Mouse (Mus musculus): ENCODE results near the gene Vkorc1l1.
"Not testable (repeated sequence)": the region's sequence is repeated elsewhere in the genome, so short reads cannot be mapped to it uniquely, and the experiment has no call there.

Vkorc1l1 gene

DNA sequence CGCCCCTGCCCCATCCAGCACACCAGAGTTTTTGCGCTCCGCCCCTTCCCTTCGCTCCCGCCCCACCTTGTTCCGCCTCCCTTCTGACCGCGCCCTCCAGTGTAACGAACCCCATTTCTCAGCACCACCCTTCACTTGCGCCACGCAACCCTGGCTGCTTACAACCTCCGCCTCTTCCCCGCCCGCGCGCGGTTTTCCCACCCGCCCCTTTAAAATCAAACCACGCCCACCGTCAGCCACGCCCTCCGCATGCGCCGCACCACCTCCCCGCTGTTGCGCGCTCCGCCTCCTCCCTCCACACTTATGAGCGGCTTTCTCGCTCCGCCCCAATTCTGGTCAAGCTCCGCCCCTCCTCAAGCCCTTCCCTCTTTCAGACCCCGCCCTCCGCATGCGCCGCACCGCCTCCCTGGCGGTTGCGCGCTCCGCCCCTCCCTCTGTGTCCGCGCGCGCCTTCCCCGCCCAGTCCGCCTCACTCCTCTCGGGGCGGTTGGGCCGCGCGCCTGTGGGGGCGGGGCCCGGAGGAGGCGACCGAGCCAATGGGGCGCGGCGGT, at the start of gene Vkorc1l1:
Gene Vkorc1l1, plus strand, starts transcription at position 476 of the 551 bp plus-strand sequence.
- DNase-seq (ENCODE audit: low spot score in 2 of 2) = peak; percentile 94 to 98

DNA sequence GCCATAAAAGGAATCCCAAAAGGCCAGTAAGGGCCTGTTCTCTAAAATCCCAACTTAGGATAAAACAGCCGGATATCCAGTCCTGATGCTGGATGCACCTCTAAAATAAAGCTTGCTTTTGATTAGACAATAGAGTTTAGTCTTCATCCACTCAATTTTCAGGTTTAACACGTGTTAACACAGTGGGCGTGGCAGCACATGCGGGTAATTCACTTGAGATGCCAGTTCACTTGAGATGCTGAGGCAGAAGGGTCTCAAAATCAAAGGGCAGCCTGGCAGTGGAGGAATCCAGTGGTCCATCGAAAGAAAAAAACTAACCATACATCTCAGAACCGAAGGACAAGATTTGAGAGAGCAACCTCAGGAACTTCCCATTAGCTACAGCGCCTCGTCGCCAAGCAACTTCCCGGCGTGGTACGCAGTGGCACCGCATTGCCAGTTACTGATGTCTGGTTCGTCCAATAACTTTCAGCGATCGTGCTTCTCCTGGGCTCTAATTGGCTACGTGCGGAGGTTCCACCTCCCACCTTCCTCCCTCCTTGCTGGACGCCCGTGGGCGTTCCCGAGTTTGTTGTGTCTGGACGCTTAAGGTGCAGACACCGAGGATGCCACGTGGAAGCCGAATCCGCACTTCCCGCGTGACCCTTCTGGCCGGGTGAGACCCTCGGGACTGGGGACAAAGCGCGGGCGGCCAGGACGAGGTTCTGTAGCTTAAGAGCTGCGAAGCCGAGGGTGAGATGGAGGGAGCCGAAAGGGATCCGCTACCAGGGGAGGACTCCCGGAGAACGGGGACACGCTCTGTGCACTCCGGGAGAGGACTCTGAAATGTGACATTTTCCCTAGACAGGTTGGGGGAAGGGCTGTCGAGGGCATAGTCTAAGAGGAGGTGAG, 46.3 kb upstream of the Vkorc1l1 start, which contains the start of gene Zbed5:
Gene Zbed5, plus strand, starts transcription at position 526 of the 891 bp plus-strand sequence.
- DNase-seq (ENCODE audit: low spot score in 2 of 2) = peak; percentile 76 to 91

DNA sequence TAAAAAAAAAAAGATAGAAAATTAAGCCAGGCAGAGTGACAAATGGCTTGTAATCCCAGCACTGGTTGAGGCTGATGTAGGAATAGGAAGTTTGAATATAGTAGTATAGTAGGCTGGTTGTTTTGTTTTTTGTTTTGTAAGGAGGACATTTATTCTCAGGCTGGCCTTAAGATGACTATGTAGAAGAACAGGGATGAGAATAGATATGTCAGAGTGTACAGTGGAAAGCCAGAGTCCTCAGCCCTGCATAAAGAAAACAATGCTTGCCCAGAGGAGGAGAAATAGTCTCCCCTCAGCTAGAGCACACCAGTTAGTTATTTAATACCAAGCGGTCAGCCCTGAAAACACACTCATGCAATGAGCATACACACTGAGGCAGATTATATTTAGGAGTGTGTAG, 43.3 kb upstream of the Vkorc1l1 start, which contains the start of gene Phkg1:
Gene Phkg1, minus strand, starts transcription at position 101 of the 400 bp plus-strand sequence.
- DNase-seq (ENCODE audit: low spot score in 2 of 2) = no peak

DNA sequence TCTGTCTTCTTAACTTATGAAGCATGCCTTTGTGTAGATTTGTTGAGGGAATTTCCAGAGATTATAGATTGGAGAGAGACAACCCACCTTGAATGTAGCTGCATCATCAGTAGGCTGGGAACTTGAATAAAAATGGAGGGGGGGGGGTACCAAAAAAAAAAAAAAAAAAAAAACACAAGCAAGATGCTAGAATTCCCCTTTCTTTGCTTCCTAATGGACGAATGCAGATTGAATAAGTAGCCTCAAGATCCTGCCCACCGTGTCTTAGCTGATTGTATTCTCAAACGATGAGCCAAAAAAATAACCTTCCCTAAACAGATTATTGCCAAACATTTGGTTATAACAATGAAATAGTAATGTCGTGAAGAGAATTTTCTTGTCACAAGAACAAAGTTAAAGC, 34.0 kb upstream of the Vkorc1l1 start:
- no peak for DNase-seq (ENCODE audit: low spot score in 2 of 2)

DNA sequence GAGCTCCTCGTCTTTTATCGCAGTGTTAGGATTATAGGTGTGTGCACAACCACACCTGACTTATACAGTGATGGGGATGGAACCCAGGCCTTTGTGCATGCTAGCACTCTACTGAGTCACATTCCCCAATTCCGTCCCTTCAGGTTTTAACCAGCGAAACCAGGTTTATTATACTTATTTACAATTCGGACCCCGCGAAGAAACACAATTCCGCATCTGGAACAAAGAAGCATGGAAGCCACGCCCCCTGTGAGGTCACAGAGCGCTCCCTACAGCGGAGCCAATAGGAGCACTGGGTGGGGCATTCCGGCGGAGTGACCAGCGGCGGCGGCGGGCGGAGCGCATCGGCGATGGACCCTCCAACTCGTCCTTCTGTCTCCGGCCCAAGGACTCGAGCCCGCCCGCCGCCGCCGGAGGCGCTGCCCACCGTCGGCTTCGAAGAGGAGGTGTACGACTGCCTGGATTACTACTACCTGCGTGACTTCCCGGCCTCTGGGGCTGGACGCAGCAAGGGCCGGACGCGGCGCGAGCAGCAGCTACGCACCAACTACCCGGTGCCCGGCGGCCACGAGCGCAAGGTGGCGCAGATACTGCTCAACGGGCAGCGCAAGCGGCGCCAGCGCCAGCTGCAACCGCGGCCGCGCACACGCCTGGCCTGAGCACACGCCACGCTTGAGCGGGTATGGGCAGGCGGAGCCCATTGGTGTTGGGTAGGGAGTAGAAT, 33.4 kb upstream of the Vkorc1l1 start, which contains the start of gene Nupr1l:
Gene Nupr1l, plus strand, starts transcription at position 299 of the 724 bp plus-strand sequence.
- peak; percentile 64 to 89 for DNase-seq (ENCODE audit: low spot score in 2 of 2)

DNA sequence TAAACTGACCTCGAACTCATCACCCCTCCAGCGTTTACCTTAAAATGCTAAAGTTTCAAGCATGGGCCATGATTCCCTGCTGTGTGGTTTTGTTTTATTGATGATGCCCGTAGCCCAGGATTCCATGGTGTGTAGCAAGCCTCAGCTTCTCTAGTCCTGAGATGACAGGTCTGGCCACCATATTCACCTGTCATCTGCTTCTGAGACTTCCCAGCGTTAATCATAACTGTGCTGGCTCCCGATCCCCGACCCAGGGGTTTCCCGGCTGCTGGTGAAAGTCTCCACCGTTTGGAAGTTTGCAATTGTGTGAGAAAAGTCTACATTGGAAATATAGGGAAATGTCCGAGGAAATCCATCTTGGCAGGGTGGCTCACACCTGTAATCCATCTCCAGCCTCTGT, 32.6 kb upstream of the Vkorc1l1 start:
- DNase-seq (ENCODE audit: low spot score in 2 of 2) = no peak

DNA sequence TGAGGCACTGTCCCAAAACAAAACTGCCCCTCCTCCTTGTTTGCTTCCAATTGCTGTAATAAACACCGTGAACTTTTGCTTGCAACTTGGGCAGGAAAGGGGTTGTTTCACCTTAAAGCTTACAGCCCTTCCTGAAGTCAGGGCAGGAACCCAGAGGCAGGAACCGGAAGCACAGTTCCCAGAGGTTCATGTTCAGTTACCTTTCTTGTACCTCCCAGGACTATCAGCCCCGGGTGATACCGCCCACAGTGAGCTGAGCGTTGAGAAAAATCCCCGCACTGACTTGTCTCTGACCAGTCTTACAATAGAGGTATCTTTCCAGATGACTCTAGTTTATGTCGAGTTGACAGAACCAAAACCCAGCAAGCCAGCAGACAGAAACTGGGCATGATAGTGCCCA, 32.2 kb upstream of the Vkorc1l1 start:
- DNase-seq (ENCODE audit: low spot score in 2 of 2) = no peak

DNA sequence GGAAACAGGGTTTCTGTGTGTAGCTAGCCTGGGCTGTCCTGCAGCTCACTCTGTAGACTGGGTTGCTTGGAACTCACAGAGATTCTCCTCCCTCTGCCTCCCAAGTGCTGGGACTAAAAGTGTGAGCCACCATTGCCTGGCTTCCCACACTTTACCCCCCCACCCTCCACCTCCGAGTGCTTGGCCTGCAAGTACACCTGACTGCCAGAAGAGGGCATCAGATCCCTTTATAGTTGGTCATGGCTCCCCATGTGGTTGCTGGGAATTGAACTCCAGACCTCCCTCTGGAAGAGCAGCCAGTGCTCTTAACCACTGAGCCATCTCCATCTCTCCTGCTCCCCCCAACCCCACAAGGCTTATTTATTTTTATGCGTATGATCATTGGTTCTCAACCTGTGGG, 27.7 kb upstream of the Vkorc1l1 start:
- no peak for DNase-seq (ENCODE audit: low spot score in 2 of 2)

DNA sequence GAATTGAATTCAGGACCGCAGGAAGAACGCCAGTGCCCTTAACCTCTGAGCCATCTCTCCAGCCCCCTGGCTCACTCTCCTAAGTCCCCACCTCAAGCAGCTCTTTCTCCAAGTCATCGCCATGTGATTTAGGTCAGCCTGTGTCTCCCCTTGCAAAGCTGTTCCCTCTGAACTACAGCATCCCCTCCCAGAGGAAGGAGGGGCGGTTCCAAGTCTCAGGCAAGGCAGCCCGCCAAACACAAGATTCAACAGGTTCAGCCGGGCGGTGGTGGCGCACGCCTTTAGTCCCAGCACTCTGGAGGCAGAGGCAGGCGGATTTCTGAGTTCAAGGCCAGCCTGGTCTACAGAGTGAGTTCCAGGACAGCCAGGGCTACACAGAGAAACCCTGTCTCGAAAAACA, 26.3 kb upstream of the Vkorc1l1 start:
- DNase-seq (ENCODE audit: low spot score in 2 of 2) = not testable (repeated sequence)

DNA sequence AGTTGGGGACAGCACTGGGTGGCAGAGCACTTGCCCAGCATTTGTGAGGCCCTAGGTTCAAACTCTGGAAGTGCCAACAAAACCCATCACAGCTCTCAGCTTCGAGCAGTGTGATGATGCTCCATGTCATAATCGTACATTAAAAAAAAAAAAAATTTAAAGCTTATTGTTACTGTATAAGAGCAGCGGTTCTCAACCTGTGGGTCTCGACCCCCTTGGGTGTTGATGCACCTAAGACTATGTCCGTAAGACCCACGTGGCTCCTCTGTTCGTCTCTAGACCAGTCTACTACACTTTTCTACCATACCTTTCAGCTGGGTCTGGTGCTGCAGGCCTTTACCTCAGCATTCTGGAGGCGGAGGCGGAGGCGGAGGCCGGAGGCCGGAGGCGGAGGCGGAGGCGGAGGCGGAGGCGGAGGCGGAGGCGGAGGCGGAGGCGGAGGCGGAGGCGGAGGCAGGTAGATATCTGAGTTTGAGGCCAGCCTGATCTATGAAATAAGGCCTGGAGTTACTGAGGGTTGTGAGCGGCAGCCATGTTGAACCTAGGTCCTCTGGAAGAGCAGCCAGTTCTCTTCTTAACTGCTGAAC, 23.6 kb upstream of the Vkorc1l1 start:
- DNase-seq (ENCODE audit: low spot score in 2 of 2) = no peak

DNA sequence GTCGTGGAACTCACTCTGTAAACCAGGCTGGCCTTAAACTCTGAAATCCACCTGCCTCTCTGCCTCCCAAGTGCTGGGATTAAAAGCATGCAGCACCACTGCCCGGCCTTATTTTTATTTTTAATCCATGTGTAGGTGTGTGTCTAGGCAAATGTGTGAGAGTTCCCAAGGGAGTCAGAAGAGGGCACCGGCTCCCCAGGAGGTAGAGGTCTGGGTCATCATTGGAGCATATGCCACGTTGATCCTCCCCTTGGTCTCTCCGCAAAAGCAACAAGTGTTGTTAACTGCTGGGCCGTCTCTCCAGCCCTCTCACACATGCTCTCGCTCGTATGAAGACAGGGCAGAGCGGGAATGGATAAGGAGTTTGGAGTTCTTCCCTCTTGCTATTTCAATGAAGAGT, 23.0 kb upstream of the Vkorc1l1 start:
- DNase-seq (ENCODE audit: low spot score in 2 of 2) = no peak

DNA sequence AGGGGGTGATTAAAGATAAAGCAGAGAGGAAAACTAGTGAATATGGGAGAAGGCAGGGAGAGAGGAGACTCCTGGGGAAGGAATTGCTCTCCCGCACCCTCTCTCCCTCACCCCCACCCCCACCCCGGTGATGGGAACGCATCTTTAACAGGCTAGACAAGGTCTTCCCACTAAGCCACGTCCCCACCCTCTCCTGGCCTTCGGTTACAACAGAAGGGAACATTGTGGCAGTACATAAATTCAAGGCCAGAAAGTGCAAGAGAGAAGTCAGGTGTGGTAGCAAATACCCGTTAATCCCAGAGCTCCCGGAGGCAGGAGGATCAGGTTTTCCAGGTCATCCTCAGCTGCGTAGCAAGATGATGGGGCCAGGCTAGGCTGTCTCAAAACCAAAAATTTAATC, 22.4 kb upstream of the Vkorc1l1 start:
- DNase-seq (ENCODE audit: low spot score in 2 of 2) = no peak

DNA sequence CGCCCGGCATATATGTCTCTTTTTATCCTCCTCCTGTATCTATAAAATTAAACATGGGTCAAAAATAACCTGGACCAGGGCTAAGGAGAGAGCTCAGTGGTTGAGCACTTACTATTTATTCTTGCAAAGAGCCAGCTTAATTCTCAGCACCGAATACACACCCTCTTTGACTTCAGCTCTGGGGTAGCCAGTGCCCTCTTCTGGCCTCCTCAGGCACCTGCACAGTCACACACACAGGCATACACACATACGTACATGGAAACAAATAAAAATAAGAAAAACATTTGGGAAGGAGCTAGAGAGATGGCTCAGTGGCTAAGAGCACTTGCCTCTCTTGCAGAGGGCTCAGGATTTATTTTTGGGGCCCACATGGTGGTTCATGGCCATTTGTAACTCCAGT, 19.8 kb upstream of the Vkorc1l1 start:
- DNase-seq (ENCODE audit: low spot score in 2 of 2) = no peak

DNA sequence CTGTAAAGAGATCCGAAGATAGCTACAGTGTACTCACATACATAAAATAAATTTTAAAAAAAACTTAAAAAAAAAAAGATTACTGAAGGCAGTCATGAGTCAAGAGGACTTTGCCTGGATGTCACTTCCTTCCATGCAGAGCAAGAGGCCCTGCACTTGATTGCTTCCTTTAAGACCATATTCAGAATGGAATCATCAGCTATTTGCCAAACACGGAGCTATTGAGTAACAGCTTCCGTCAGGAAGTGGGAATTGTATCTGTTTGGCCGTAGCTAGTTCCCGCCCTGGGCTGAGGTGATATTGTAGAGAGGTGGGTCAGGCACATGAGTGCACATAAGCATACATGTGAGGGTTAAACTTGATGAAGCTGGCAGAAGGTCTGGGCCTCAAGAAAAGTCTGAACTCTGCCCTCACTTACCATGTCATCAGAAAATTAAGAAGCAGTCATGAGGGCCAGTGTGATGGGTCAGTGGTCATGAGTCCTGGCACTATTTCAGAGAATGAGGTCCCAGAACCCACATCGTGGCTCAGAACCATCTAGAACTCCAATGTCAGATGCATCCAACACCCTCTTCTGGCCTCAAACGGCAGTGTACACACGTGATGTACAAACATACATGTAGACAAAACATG, 16.8 kb upstream of the Vkorc1l1 start:
- no peak for DNase-seq (ENCODE audit: low spot score in 2 of 2)

DNA sequence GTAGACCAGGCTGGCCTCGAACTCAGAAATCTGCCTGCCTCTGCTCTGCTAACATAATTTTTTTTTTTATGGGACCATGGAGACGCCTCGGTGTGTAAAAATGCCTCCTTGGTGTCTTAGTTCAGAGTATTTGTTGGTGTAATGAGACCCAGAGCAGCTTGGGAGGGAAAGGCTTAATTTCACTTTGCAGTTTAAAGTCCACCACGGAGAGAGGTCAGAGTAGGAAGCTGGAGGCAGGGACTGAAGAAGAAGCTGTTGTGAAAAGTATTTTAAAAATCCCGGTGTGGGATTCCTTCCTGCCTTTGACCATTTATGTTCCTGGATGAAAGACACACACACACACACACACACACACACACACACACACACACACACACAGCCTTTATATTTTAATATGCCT, 15.8 kb upstream of the Vkorc1l1 start:
- no peak for DNase-seq (ENCODE audit: low spot score in 2 of 2)

DNA sequence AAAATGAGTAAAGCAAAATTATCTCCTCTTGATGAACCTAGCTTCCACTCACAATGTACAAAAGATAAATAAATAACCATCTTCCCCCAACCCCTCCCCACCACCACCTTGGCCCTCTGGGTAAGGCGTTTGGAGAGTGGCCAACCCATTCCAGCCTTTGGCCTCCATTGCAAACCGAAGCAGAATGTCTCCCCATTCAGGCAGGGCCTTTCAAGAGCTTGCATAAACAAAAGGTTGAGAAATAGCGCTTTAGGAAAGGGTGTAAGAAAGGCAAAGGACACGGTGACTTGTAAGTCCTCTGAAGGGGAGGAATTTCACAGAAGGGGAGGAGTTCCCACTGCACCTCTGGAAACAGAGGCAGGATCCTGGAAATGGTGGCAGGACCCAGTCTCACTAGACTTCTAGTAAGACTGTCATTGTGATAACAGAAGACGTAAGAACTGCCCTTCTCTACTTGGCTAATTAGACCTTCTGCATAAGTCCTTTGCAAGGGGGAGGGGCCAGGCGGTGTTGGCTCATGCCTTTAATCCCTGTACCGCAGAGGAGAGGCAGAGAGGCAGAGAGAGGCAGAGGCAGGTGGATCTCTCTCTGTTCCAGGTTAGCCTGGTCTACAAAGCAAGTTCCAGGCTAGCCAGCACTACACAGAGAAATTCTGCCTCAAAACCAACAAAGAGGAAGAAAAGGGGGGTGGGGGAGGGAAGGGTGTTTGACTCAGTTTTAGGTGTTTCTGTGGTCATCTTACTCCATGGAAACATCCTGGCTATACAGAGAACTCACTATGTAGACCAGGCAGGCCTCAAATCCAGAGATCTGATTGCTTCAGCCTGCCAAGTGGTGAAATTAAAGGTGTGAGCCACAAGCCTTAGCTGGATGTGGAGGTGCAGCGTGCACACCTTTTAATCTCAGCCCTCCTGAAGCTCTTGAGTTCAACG, 11.6 kb upstream of the Vkorc1l1 start:
- DNase-seq (ENCODE audit: low spot score in 2 of 2) = no peak

DNA sequence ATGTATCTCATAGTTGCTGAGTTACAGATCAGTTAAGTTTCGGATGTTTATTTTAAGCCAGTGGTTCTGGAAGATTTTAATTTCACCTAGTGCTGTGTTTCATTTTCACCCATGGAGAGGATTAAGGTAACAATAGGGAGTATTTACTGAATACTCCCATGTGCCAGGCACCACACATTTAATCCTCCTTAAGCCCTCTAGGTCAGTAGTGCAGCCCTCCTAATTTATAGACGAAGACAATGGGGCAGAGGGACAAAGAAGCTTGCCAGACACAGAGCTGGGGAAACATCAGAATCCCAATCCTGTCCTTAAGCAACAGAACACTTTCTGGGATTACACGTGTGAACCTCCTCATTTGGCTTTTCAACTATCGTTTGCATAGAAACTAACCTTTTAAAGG, 4.8 kb upstream of the Vkorc1l1 start:
- no peak for DNase-seq (ENCODE audit: low spot score in 2 of 2)

DNA sequence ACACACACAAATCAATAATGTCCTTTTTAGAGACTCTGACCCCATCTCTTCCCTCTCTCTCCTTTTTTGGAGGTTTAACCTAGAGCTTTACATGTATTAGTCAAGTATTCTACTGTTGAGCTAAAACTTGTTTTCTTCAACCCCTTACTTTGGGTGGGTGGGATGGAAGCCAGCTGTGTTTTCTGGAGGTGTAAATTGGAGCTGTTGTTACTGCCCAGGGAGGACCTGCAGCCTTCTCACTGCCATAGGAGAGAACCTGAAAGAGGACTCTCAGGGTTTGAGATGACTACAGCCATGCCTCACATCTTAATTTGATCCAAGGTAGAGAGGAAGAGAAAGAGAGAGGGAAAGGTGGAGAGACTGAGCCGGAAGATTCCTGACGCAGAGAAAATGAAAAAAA, 1.5 kb upstream of the Vkorc1l1 start:
- no peak for DNase-seq (ENCODE audit: low spot score in 2 of 2)

DNA sequence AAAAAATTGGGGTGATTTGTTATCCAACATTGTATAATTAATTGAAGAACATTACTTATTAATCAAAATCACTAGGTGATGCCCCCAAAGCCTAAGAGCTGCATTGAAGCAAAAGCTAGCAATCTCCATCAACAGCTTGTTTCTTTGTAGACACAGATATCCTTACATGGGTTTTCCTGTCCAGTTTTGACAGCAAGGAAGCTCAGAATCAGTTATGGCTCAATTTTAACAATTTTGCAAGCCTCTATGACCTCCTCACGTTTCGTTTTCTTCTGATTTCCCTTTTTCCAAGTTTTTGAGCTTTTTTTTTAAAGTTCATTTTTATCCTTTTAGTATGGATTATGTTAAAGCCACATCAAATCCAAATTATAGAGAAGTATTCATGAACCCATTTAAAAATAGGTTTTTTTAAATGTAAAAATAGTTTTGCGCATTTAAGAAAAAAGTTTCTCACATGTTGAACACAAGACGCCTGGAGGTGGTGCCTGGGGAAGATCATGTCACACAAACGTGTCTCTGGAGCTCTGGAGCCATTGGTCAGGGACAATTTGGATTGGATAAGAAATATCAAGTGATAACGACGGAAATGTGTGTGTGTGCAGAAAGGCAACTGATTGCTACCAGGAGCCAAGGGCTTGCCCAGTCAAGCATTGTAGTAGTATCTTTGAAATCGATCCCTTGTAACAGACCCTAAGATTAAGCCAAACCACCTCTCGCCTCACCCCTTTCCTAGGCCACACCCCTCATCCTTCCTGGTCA, 855 bp upstream of the Vkorc1l1 start:
- no peak for DNase-seq (ENCODE audit: low spot score in 2 of 2)

Measured in left cerebral cortex, adult 9 months (tissue).